Mouse (Mus musculus): ENCODE measurements around the gene Lrrc14b. TPM values are rescaled to one million over a fixed set of nuclear protein-coding genes. Genes with fewer than 3 reads are reported as not detected.

The Lrrc14b gene
- polyA plus RNA-seq (2015; fragmentation: Nextera tagmentation; extraction: Ambion mirVana) = not detected in 2 replicates

GRCm38 (mm10) chr13:74363859-74364235 lies at the start of gene Lrrc14b:
Gene Lrrc14b, minus strand, starts transcription at chr13:74364005.
- Histone ChIP-seq H3K4me3 (replicated peaks) (no peak within 1 kb of the TSS), H3K27me3 (no peaks in the 10 kb centered on the region), H3K9me3 (replicated peaks) (no peaks in the 10 kb centered on the region), H3K36me3 (peaks cover 23% of the 10 kb centered on the region), H3K4me2 (no peak within 1 kb of the TSS), H3K27ac (no peak within 1 kb of the TSS), H3K4me1 (replicated peaks) (peaks cover 3% of the 10 kb centered on the region; the same call in 1 of the 2 replicates), H3K9ac (no peak within 1 kb of the TSS)
- ATAC-seq (ENCODE audit: low read depth) (no peak), DNase-seq (no peak)
- WGBS (ENCODE audit: insufficient replicate concordance) = 63% methylated on average over 8 of the region's 8 CpGs

DNA sequence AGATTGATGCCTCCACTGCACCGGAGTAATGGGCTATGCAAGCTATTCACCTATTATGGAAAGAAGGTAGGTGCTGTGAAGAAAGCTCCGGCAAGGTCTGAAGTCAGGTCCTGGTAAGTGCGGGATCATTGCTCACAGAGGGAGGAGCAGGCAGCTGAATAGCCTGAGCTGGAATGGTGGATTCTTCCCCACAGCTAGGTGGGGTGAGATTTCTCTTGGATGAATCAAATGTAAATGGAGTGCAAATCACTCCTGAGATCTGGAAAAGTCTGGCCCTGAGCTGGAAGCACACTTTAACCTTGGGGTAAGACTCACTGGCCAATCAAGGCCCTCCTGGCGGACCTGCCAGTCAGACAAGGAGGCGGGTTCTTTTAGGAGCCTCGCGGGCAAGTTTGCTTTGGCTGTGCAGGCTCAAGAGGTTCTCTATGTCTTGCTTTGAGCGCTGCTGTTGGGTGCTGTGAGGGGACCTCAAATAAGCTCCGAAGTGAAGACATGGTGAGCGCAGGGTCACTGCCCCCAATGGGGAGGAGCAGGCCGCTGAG lies 35.6 kb upstream of the Lrrc14b start, which contains the start of gene Ftl1-ps1:
Gene Ftl1-ps1, plus strand, starts transcription at position 397 of the 542 bp plus-strand sequence.
- Histone ChIP-seq H3K27me3 (no peaks in the 10 kb centered on the region), H3K4me3 (replicated peaks) (no peak within 1 kb of the TSS), H3K9me3 (replicated peaks) (no peaks in the 10 kb centered on the region), H3K4me2 (no peak within 1 kb of the TSS), H3K27ac (no peak within 1 kb of the TSS), H3K9ac (no peak within 1 kb of the TSS), H3K4me1 (replicated peaks) (no peaks in the 10 kb centered on the region), H3K36me3 (no peaks in the 10 kb centered on the region)
- ATAC-seq (ENCODE audit: low read depth) = no peak
- no peak for DNase-seq
- 13% methylated on average over 11 of the region's 11 CpGs for WGBS (ENCODE audit: insufficient replicate concordance)

- Histone ChIP-seq H3K9ac (no peak overlapping the region), H3K36me3 (no peaks in the 10 kb centered on the region), H3K4me1 (replicated peaks) (peaks cover 9% of the 10 kb centered on the region), H3K4me2 (no peak overlapping the region), H3K9me3 (replicated peaks) (no peaks in the 10 kb centered on the region), H3K4me3 (replicated peaks) (no peak overlapping the region), H3K27ac (no peak overlapping the region), H3K27me3 (no peaks in the 10 kb centered on the region)
- WGBS (ENCODE audit: insufficient replicate concordance) = 60% methylated on average over 2 of the region's 2 CpGs
- DNase-seq = no peak
- no peak for ATAC-seq (ENCODE audit: low read depth)
These were observed 27.4 kb upstream of the Lrrc14b start for GRCm38 (mm10) chr13:74391156-74391555.

DNA sequence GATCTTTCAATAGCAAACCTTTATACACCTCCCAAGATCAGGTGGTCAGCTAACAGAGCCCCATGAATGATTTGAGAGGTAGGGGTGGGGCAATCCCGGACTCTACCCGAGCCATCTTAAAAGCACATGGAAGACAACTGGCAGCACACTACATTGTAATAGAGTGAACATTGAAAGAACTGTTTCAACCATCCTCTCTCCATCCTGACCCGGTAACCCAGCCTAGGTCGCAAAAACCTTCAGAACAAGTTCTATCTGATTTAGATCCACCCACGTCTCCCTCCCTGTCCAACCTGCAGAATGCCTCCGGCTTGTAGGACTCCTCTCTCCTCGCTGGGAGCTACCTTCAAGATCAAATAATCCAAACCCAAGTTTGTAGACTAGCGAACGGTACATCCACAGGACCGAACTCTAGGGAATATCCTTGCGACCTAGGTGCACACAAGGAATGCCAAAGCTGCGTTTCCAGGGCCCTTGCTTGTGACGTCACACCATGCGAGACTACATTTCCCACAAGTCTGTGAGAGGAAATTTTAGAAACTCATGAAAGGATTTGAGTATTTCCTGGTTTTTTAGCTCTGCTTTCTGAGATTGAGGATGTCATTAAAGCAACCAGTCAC lies 26.7 kb upstream of the Lrrc14b start, which contains the start of gene Zfp72:
Gene Zfp72, minus strand, starts transcription at position 466 of the 620 bp plus-strand sequence.
- ATAC-seq (ENCODE audit: low read depth) = peak; percentile 58
- Histone ChIP-seq H3K27me3 (no peaks in the 10 kb centered on the region), H3K9me3 (replicated peaks) (no peaks in the 10 kb centered on the region), H3K4me3 (replicated peaks) (peak within 1 kb of the TSS; percentile 63), H3K36me3 (no peaks in the 10 kb centered on the region), H3K27ac (no peak within 1 kb of the TSS), H3K4me1 (replicated peaks) (peaks cover 9% of the 10 kb centered on the region), H3K4me2 (peak within 1 kb of the TSS; percentile 68), H3K9ac (peak within 1 kb of the TSS; percentile 57)
- DNase-seq = peak; percentile 11
- 3% methylated on average over 14 of the region's 14 CpGs for WGBS (ENCODE audit: insufficient replicate concordance)

DNA sequence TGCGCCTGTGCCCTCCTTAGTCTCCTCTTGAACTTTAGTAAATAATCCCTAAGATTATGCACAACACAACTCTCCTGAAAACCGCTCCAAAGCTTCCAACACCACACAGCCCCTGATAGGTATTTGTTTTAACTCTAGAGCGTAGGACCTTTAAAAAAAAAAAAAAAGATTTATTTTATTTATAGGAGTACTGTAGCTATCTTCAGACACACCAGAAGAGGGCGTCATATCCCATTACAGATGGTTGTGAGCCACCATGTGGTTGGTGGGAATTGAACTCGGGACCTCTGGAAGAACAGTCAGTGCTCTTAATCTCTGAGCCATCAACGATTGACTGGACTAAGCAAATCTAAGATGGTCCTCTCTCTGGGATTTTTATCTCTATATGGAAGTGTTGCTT lies 25.9 kb upstream of the Lrrc14b start:
- 50% methylated on average over 6 of the region's 6 CpGs for WGBS (ENCODE audit: insufficient replicate concordance)
- no peak overlapping the region for H3K27ac ChIP-seq
- no peak for DNase-seq
- ATAC-seq (ENCODE audit: low read depth) = no peak
- no peaks in the 10 kb centered on the region for H3K27me3 ChIP-seq
- no peaks in the 10 kb centered on the region for H3K36me3 ChIP-seq
- peaks cover 9% of the 10 kb centered on the region for H3K4me1 ChIP-seq (replicated peaks)
- peak overlapping the region; percentile 63 for H3K4me3 ChIP-seq (replicated peaks)
- H3K9me3 ChIP-seq (replicated peaks) = no peaks in the 10 kb centered on the region
- H3K9ac ChIP-seq = no peak overlapping the region
- peak overlapping the region; percentile 68 for H3K4me2 ChIP-seq

DNA sequence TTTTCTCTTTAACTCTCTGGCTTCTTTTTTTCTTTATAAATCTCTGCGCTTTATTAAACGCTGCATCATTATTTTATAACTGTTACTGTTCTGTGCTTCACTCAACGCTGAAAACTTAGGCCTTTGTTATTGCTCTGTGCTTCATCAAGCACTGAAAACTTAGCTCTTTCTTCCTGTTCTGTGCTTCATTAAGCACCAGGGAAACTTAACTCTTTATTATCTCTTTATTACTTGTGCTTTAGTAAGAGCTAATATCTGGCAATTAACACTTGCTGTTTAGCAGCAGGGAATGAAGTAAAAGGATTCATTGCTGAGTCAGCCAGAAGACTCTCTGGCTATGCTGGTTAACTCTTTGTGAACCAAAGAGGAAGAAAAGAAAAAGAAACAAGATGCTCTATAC lies 18.5 kb upstream of the Lrrc14b start:
- H3K9ac ChIP-seq = no peak overlapping the region
- no peak overlapping the region for H3K4me2 ChIP-seq
- no peaks in the 10 kb centered on the region for H3K9me3 ChIP-seq (replicated peaks)
- H3K36me3 ChIP-seq = no peaks in the 10 kb centered on the region
- H3K4me1 ChIP-seq (replicated peaks) = no peaks in the 10 kb centered on the region
- H3K4me3 ChIP-seq (replicated peaks) = no peak overlapping the region
- 65% methylated on average over 3 of the region's 3 CpGs for WGBS (ENCODE audit: insufficient replicate concordance)
- H3K27ac ChIP-seq = no peak overlapping the region
- no peak for DNase-seq
- ATAC-seq (ENCODE audit: low read depth) = no peak
- no peaks in the 10 kb centered on the region for H3K27me3 ChIP-seq

DNA sequence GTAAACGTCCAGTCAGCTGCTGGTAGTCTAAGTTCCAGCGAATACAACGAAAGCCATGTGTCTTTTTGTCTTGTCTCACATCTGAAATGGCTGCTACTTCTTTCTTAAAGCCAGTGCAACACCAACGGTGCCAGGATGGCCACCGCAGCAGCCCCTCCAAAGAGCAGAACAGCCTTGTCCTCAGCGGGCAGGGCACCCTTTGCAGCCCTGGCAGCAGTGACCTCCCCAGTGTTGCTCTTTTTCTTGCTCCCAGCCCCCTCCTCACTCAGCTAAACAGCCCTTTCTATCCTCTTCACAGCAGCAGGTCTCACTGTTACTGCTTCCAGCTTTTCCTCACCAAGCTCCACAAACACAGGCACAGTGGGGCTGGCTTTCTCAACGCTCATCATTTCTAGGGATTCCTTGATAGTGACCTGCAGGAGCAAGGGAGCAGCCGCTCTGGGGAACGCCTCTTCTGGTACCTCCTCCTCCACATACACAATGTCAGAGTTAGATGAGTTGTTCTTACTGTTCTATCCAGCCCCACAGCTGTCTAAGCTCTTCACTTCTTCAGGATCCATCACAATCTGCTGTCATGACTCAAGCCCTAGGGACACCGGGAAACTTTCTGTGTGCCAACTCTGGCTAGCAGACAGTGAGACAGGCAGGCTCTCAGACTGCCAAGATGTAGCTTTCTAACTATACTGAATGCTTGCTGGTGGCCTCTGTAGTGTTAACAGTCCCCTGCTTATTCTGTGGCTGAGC lies 17.9 kb upstream of the Lrrc14b start:
- Histone ChIP-seq H3K27ac (no peak overlapping the region), H3K9me3 (replicated peaks) (no peaks in the 10 kb centered on the region), H3K27me3 (no peaks in the 10 kb centered on the region), H3K36me3 (no peaks in the 10 kb centered on the region), H3K4me2 (no peak overlapping the region), H3K4me1 (replicated peaks) (no peaks in the 10 kb centered on the region), H3K4me3 (replicated peaks) (no peak overlapping the region), H3K9ac (no peak overlapping the region)
- WGBS (ENCODE audit: insufficient replicate concordance) = 64% methylated on average over 10 of the region's 10 CpGs
- no peak for ATAC-seq (ENCODE audit: low read depth)
- DNase-seq = no peak

GRCm38 (mm10) chr13:74363176-74363858 lies 488 bp downstream of the Lrrc14b start:
- peaks cover 28% of the 10 kb centered on the region for H3K36me3 ChIP-seq
- ATAC-seq (ENCODE audit: low read depth) (no peak), DNase-seq (no peak)
- no peak overlapping the region for H3K27ac ChIP-seq
- 73% methylated on average over 13 of the region's 13 CpGs for WGBS (ENCODE audit: insufficient replicate concordance)
- H3K4me1 ChIP-seq (replicated peaks) = peaks cover 3% of the 10 kb centered on the region; the same call in 1 of the 2 replicates
- no peak overlapping the region for H3K4me2 ChIP-seq
- no peaks in the 10 kb centered on the region for H3K9me3 ChIP-seq (replicated peaks)
- no peaks in the 10 kb centered on the region for H3K27me3 ChIP-seq
- no peak overlapping the region for H3K4me3 ChIP-seq (replicated peaks)
- no peak overlapping the region for H3K9ac ChIP-seq

DNA sequence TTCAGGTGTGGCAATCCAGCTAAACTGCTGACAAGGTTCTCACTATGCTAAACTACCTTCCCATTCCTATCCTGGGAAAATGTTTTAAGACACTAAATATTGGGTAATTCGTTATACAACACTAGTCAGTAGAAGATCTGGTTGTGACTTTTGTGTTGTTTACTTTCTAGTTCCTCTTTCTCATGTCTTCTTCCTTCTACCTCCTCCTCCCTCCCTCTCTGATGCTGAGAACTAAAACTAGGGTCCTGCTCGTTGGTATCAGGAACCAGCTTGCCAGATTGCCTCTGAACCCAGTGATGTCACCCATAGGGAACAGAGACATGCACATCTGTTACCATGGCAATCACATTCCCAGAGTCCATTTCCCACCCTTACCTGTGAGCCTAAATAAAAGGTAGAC lies 1.6 kb downstream of the Lrrc14b start:
- WGBS (ENCODE audit: insufficient replicate concordance) = 43% methylated on average over 2 of the region's 2 CpGs
- Histone ChIP-seq H3K9me3 (replicated peaks) (no peaks in the 10 kb centered on the region), H3K27ac (no peak overlapping the region), H3K4me3 (replicated peaks) (no peak overlapping the region), H3K4me1 (replicated peaks) (peaks cover 3% of the 10 kb centered on the region; the same call in 1 of the 2 replicates), H3K27me3 (no peaks in the 10 kb centered on the region), H3K4me2 (no peak overlapping the region), H3K36me3 (peaks cover 36% of the 10 kb centered on the region), H3K9ac (no peak overlapping the region)
- DNase-seq = no peak
- ATAC-seq (ENCODE audit: low read depth) = no peak

- H3K27ac ChIP-seq = no peak overlapping the region
- no peaks in the 10 kb centered on the region for H3K9me3 ChIP-seq (replicated peaks)
- H3K27me3 ChIP-seq = no peaks in the 10 kb centered on the region
- H3K36me3 ChIP-seq = peaks cover 73% of the 10 kb centered on the region
- DNase-seq = no peak
- H3K9ac ChIP-seq = no peak overlapping the region
- no peak for ATAC-seq (ENCODE audit: low read depth)
- H3K4me3 ChIP-seq (replicated peaks) = no peak overlapping the region
- H3K4me2 ChIP-seq = no peak overlapping the region
- no peaks in the 10 kb centered on the region for H3K4me1 ChIP-seq (replicated peaks)
- 89% methylated on average over 13 of the region's 13 CpGs for WGBS (ENCODE audit: insufficient replicate concordance)
These were observed 7.3 kb downstream of the Lrrc14b start for GRCm38 (mm10) chr13:74356491-74356890.

GRCm38 (mm10) chr13:74350435-74350906 lies 13.3 kb downstream of the Lrrc14b start:
- Histone ChIP-seq H3K27ac (peak overlapping the region; percentile 89), H3K4me3 (replicated peaks) (peak overlapping the region; percentile 74), H3K36me3 (peaks cover 21% of the 10 kb centered on the region), H3K4me1 (replicated peaks) (peaks cover 28% of the 10 kb centered on the region), H3K9ac (peak overlapping the region; percentile 88), H3K4me2 (peak overlapping the region; percentile 67), H3K9me3 (replicated peaks) (no peaks in the 10 kb centered on the region), H3K27me3 (no peaks in the 10 kb centered on the region)
- ATAC-seq (ENCODE audit: low read depth) (peak; percentile 47), DNase-seq (no peak)
- WGBS (ENCODE audit: insufficient replicate concordance) = 2% methylated on average over 15 of the region's 15 CpGs
